Mouse (Mus musculus) embryonic facial prominence, embryonic 15.5 days (tissue): ENCODE results near the gene Tmem127. TPM values are rescaled to one million over a fixed set of nuclear protein-coding genes. Genes with fewer than 3 reads are reported as not detected.

Experiments
- polyA plus RNA-seq: library from polyadenylated mRNA; unstranded; fragments of >200 nt; fragmentation: Nextera tagmentation; extraction: Ambion mirVana; gene quantifications from 2 replicates; pipeline ENCODE4 v1.2.1, GENCODE M21; 2015

Tmem127 gene
- polyA plus RNA-seq, 1 experiment from 2014 or later, result 30.3 TPM

Other genes with a start within 250 kb of the Tmem127 start
- gene Ap4e1, start 239.2 kb upstream of the Tmem127 start, polyA plus RNA-seq, result 9.5 and 10.9 TPM in 2 replicates
- 54.7 and 55.4 TPM in 2 replicates for gene Blvra, start 177.2 kb upstream of the Tmem127 start, polyA plus RNA-seq
- gene Ncaph, start 114.0 kb upstream of the Tmem127 start, polyA plus RNA-seq, result 60.2 and 62.2 TPM in 2 replicates
- 27.2 and 27.4 TPM in 2 replicates for gene Itpripl1, start 104.5 kb upstream of the Tmem127 start, polyA plus RNA-seq
- 1.9 and 2.3 TPM in 2 replicates for gene 1810024B03Rik, start 39.6 kb upstream of the Tmem127 start, polyA plus RNA-seq
- 48.1 and 50.0 TPM in 2 replicates for gene Snrnp200, start 39.5 kb upstream of the Tmem127 start, polyA plus RNA-seq
- gene Ciao1, start 92 bp upstream of the Tmem127 start, polyA plus RNA-seq, result 65.7 and 73.8 TPM in 2 replicates
- 63.5 and 67.6 TPM in 2 replicates for gene Stard7, start 22.3 kb downstream of the Tmem127 start, polyA plus RNA-seq
- 9.1 and 10.6 TPM in 2 replicates for gene Dusp2, start 88.3 kb downstream of the Tmem127 start, polyA plus RNA-seq
- gene Astl, start 90.7 kb downstream of the Tmem127 start, polyA plus RNA-seq, result 0.24 TPM in 1 of 2 replicates, not detected in the other
- 0.30 and 0.33 TPM in 2 replicates for gene Adra2b, start 115.3 kb downstream of the Tmem127 start, polyA plus RNA-seq
- 0.49 and 0.71 TPM in 2 replicates for gene Gpat2, start 177.3 kb downstream of the Tmem127 start, polyA plus RNA-seq
- gene Fahd2a, start 196.7 kb downstream of the Tmem127 start, polyA plus RNA-seq, result 24.4 and 25.3 TPM in 2 replicates